Mouse (Mus musculus) adrenal gland, adult (tissue): Measurements from ENCODE around the gene Itch.
"Not testable (repeated sequence)": the region's sequence is repeated elsewhere in the genome, so short reads cannot be mapped to it uniquely, and the experiment has no call there.

Source experiments
- DNase-seq, 2 experiments: peaks; one replicate each; pipeline ENCODE4 v3.0.0; 2022 to 2023; ENCODE audit warnings: low spot score in 1 of 2; ENCODE audit not compliant: inconsistent age in 2 of 2

Gene Itch

DNA sequence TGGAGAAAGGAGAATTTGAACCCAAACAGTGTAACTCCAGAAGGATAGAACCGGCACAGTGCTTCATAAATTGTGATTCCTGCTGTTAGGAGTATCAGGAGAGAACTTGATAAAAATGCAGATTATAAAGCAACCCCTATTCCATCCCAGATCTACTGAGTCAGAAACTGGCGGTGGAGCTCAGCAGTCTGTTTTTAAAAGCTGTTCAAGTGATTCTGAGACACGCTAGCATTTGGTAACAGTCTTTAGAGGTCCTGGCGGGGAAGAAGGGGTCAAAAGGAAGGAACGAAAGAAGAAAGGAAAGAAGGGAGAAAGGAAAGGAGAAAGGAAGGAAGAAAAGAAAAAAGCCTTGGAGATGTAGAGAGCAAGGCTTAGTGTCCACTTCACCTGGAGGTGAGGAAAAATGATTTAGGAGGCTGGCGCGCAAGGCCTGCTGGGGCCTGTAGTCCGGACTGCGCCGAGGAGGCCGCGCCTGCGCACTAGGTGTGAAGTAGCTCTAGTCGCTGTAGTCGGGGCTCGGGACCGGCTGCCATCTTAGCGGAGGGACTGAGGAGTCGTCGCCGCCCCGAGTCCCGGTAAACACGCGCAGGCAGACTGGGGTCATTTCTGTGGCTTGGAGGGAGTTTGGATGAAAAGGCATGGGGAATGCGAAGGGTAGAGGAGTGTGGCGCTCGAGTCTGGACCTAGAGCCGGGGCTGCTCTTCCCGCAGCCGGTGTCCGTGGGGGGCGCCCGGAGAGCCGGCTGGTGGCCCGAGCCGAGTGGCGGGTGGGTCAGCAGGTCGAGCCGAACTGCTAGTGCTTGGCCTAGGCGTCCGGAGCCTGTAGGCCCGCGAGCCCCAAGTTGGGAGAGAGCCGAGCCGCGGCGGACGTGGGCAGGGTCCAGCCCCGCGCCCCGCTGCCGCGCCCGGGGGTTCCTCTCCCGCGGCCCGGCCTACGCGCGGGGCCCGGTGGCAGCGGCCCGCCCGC, at the start of gene Itch:
TSS of gene Itch (plus strand) at position 499 of the 966 bp plus-strand sequence.
- peak; percentile 94 to 97 for DNase-seq

DNA sequence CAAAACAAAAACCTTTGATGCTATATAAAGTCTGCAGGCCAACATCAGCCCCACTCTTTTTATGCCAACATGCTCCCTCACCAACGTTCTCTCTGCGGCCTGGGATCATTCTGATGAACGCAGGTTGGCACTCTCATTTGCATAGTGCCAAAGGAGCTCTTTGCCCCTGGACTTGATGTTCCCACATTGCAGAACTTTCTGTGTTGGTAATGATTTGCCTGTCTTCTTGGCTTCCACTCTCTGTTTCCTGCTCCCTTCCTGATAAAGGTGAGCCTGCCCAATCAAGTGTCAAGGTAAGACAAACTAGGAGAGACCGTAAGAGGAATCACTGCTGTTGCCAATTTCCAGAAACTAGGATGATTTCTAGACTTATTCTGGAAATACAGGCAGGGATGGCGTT, 48.8 kb upstream of the Itch start:
- DNase-seq = no peak

DNA sequence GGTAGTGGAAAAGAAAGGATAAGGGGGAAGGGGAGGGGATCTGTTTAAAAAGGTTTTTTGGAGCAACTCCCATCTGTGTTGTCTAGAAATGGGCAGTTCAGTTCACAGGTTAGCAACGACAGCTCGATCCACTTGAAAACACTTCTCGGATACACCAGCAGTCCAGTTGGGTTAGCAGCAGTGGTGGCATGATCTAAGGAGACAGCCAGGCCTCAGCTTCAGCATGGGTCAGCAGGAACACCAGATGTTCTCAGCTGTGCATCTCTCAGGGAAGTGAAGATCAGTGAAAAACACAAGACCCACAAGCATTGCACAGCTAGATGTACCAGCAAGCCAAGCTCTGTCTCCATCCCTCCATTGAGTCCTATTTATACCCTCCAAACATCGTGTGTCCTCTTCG, 47.0 kb upstream of the Itch start:
- DNase-seq = no peak

DNA sequence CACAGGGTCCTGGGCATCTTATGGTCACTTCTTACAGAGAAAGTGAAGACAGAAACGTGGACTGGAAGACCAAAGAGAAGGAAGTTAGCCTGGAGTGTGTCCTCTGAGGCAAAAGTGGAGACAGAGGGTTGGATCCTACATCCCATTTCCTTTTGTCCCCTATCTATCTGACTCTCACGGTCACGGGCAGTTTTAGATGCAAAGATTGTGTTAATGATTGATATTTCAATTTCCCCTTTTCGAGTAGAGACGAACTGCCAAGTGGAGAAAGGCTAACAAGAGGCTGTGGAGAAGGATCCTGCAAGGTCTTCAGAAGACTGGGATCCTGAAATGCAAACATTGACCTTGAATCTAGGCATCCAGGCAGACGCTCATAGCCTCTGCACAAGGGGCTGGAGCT, 45.0 kb upstream of the Itch start:
- DNase-seq = no peak

DNA sequence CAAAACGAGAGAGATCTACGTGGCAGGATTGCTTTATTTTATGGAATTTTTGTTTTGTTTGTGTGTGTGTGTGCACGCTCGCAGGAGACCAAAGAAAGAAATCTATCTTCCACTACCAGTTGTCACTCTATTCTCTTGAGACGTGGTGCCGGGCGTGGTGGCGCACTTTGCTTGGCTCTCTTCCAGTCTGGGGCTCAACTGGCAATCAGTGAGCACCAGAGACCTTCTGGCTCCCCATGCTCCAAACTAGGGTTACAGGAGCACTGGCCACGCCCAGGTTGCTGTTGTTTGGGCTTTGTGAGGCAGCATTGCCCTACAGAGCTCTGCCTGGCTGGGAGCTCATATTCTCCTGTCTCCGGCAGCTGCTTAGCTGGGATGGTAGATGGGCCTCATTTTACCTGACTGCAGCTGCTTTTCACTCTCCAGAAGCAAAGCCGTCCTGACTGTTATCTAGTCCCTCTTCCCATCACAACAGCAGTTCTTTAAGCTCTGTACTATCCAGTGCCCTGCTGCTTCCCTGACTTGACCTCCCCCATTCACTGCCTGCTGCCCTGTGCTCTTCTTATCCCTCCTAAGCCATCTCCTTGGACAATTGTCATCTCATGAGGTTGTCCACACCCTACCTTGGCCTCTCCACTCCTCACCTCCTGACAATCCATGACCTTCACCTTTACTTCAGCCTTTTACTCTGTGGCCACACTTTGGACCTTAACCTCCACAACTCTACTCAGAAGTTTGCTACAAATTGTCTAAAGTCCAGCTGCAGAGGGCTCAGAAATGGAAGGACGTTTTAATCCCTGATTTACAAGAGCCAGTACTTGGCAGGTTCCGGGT, 42.2 kb upstream of the Itch start:
- peak; percentile 41 to 65 for DNase-seq

DNA sequence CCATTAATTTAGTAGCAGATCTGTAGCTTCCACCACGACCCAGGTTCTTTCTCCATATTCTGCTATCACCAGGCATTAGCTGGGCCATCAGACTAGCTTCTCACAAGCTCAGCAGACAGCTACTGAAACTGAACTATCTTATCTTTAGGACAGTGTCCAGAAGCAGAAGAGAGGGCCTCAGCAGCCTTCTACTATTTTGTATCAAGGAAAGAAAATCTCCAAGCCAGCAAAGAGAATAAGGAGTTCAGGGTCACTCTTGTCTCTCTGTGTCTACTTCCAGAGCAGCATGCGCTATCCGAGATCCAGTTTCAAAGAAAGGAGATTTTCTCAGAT, 41.6 kb upstream of the Itch start:
- DNase-seq = peak in 1 of 2 experiments; percentile 66

DNA sequence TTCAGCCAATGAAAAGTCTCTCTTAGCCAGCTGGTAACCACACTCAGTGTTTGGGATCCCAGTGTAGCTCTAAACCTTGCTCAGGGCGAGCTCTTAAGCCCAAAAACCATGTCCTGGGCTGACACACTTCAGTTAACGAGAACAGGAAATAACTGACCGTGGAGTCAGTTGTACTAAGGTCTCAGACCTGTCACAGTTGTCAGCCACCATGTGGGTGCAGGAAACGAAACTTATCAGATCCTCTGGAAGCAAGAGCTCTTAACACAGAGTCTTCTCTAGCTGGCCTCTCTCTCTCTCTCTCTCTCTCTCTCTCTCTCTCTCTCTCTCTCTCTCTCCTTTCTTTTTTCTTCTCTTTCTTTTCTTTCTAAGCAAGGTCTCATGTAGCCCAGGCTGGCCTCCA, 39.9 kb upstream of the Itch start:
- no peak for DNase-seq

DNA sequence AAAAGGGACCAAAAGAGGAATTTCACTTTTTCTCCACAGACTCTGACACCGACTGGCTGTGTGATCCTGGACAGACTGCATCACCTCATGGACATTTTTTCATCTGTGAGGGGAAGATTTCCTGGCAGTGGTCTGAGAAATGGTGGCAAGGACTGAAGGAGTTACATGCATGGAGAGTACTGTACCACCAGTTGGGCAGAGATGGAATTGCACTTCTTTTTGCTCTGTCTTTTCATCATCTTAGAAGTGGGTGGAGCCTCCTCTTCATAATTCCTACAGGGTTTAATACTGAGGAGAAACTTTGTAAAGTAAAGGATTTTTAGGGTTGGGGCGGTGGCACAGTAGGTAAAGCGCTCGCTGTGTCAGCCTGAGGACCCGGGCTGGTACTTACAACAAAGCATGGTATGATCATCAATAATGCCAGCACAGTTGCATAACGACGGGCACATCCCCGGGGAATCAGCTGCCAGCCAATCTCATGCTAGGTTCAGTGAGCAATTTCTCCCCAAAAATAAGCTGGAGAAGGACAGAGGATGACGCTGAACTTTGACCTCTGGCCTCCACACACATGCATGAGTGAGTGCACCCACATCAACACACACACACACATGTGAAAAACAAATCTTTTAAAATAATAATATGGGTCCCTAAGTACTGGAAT, 34.5 kb upstream of the Itch start:
- DNase-seq = peak in 1 of 2 experiments; percentile 74

DNA sequence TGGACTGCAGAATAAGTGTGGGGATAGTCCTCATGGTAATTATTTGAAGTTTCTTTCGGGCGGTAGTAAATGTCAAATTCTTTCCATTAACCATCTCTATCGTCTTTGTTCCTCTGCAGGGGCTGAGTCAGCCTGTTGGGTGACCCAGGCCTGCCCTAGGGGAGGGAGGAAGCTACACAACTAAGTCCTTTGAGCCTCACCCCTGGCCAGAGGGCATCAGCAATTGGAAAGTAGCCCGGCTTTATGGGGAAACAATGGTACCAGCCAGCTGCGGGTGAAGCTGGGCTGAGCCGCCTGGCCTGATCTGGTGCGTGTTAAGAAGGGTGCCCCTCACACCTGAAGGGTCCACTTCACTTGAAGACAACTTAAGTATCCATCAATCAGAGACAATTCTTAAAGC, 33.9 kb upstream of the Itch start:
- peak; percentile 46 to 61 for DNase-seq

DNA sequence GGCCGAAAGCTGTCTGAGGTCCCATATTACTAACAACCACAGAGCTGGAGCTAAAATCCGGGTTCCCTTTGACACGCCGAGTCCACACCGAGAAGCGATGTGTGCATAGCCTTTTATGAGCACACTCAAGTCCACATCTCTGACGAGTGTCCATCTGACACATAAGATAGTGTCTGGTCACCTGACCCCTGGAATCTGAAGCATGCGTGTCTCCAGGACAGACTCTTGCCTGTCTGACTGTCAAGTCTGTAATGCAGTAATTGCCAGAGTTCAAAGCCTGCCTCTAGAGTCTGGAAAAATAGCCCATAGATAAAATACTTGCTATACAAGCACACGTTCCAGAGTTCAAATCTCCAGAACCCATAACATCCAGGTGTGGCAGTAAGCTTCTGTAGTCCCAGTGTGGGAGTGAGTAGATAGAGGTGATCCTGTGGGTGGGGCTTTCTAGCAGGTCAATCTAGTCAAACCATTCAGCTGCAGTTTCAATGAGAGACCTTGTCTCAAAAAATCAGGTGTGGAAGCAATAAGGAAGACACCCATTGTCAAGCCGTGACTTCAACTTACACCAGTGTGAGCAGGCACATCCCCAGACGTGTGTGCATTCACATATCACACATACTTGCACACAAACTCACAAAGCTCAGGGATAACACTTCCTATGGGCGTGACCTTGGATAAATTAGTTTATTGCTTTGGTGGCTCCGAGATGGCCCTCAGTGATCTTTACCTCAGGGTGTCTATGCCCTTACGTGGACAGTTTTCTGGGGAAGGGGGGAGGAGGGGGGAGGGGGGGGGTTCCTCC, 33.1 kb upstream of the Itch start:
- DNase-seq = no peak

DNA sequence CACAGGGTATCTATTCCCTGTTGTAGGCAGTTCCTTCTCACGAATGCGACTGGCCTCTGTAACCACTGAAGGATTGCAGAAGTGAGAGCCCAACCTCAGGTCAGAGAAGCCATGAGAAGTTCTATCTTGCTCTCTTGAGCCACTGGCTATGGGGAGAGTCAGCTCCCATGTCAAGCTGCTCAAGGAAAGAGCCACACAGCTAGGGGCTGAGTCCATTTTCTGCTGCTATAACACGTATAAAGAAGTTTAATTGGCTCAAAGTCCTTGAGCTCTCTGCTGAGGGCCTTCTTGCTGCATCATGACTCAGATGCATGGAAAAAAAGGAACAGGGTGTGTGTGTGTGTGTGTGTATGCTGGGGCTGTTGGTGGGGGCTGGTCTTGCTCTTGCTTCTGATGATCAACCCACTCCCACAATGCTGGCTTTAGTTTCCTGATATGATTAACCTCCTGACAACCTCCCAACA, 32.5 kb upstream of the Itch start:
- DNase-seq = peak; percentile 28 to 59

DNA sequence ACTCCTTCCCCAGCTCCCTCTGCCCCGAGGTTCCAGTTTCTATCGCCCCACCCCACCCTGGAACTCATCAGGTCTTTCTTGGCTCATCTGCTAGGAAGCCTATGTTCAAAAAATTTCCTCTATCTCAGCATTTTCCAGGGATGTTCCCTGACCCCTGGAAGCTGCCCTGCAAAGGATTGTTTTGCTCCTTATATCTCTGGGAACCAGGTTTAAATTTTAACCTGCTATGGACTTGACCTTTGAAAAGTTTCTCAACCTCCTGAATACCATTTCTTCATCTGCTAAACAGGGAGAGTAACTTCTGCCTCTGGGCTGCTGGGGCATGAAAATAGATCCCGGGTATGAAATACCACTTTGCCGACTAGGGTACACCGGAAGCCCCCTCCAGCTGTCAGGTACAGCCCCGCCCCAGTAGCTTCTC, 31.5 kb upstream of the Itch start:
- no peak for DNase-seq

DNA sequence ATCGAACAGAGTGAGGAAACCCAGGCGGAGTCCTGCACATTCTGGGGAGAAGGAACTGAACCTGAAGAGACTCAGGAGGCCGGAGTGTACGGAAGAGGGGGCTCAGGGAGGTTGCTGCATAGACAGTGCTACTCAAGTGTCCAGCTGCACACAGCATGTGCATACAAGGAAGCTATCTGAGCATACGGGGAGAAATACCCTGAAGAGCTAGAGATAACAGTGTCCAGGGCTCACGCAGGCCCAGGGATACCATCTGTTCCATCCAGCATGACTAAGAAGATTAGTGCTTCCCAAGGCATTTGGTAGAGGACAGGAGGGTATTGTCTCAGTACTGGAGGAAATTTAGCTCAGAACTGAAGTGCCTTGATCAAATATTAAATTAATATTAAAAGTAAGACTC, 29.7 kb upstream of the Itch start:
- DNase-seq = no peak

DNA sequence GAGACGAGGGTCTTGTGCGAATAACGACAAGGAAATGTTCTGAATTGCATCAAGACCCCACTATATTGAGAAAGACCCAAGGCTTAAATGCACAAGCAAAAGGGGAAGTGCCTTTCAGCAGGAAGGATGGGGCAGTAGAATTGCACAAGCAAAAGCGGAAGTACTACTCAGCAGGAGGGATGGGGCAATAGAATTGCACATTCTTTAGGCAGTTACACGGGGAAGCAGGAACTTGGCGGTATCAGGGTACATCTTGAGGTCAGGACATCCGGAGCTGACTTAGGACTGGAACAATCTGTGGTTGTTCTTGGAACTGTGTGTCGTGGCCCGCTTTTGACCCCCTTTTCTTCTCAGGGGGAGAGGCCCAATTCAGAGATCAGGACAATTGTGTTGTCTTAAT, 26.0 kb upstream of the Itch start:
- DNase-seq = not testable (repeated sequence)

DNA sequence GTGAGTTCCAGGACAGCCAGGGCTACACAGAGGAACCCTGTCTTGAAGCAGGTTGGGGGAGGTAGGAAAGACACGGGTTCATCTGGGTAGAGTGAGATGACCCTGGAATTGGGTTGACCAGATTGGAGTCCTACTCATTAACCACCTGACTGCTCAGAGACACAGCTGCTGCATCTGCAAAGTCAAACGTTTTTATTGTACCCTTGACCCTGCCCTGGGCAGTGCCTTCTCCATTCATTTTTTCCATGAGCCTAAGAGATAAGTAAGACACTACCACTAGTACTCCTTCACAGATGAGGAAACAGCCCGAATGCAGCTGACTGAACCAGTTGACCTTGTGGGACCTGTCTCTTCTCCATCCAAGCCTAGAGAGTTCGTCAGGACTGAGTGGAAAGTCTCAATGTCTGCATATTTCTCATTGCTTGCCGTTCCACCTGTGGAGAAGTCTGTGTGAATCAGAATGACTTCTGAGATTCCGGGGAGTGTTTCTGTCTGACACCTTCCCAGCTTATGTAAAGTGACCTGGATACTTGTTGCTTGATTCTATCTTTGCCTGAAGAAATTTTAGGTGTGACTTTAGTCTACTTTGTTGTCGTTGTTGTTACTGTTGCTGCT, 18.0 kb upstream of the Itch start:
- DNase-seq = no peak

DNA sequence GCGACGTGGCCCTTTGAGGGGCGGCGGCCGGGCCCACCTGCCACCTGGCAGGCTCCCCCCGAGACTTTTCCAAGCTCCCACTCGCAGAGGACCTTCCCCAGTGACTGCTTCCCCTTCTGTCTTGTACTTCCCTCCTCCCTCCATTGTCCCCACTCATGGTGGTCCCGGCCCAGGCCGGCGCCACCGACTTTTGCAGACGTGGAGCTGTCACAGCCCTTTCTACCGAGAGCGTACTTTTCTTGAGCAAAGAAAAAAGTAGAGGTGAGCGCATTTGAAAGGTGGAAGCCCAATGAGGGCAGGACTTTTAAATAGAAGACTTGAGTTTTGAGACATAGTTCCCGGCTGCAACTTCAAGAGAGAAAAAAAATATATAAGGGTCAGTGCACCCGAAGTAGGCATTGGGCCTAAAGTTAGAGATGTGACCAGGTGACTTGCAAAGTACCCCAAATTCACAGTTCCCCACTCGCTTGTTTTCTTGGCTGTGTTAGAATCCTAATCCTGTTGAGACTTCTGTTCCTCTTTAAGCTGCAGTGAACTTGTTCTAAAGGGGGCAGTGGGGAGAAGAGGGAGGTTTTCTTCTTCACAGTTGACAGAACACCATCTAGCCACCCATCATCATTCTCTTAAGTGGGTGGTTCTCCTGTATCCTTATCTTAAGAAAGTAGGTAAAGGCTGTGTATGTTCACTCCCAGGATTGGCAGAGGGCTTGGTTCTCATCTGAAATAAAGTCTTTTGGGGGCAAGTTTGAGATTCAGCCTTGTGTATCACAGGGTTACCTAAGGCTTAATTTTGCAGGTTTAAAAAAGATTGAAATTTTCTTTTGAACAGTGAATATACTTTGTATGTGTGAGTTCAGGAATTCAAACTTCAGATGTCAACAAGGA, 910 bp downstream of the Itch start:
- no peak for DNase-seq

DNA sequence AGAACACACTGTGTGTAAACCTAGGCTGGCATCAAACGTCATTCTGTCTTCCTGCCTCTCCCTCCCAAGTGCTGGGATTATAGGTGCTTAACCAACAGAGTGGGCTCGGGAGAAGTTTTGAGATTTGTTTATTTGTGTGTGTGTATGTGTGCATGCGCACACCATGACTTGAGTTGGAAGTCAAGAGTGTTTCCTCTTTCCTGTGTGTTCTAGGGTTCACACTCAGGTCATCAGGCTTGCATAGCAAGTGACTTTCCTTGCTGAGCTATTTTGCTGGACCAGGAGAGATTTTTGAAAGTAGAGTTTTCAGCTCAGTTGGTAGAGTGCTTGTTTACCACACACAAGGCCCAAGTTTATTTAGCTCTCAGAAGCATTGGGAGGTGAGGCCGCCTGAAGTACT, 1.8 kb downstream of the Itch start:
- DNase-seq = peak in 1 of 2 experiments; percentile 47

DNA sequence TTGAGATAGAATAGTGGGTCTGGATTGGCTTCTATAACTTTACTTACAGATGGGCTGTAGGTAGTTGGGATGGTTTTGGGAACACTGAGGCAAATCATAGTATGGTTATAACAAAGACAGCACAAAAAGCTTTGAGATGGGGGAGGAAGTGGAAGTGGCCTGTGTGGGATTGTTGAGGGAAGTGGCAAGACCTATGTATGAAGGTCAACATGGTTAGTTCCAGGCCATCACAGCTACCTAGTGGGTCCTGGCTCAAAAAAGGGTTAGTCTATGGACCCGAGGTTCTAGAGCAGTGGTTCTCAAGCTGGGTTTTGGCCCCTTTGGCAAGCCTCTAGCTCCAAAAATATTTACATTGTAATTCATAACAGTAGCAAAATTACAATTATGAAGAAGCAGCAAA, 2.2 kb downstream of the Itch start:
- no peak for DNase-seq

DNA sequence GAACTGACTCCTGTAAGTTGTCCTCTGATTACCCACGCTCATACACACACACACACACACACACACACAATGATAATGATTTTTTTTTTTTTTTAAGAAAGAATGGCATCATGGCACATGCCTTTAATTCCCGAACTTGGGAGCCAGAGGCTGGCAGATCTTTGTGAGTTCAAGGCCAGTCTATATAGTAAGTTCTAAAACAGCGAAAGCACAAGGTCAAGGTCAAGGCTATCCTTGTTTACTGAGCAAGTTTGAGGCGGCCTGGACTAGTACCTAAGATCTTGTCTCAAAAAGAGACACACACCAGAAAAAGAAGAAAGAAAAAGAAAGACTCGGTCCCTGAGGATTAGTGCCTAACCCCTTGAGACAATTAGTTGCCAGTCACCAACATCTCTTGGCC, 7.7 kb downstream of the Itch start:
- DNase-seq = peak in 1 of 2 experiments; percentile 51
